In the genomic region with DNA sequence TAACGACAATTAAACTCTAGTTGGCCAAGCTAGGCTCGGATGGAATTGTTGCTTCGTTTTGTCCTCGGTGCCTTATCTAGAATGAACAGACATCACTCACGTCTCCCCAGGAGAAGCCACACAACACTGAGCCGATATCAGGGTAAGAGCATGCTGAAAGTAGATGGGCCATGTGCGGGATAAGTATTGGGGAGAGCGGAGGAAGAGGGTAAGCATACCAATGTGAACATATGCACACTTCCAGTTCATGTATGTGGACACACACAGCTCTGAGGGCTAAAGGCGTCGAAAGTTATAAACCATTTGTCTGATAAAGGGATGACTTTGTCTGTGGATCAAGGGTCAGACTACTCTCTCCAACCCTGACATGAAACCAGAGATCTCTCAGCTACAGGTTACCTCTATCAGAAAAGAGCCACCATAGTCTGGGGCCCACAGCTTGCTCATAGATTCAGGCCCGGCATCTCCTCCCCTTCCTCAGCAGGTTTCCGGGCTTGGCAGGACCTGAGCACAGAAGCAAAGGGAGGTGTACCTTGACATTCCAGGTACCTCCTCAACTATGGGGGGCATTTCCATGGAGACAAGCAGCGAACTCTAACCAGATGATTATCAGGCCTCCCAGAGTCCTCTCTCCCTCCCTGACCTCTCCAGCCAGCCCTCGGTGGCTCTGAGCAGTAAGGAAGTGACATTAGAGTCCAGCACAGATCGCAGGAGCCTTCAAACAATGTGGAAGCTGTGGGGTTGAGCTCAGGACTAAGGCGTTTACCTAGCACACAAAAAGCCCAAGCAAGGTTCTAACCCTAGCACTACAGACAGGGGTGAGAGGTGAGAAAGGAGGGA, we compare ENCODE assay signal across 17 mouse cellular contexts. TPM values are rescaled to one million over a fixed set of nuclear protein-coding genes. Genes with fewer than 3 reads are reported as not detected.
DNase-seq lines count a peak whose midpoint lies in the region; ATAC-seq and TF ChIP-seq lines count a peak whose summit lies in the region.
"Had no signal": no experiment of that assay in that cellular context is flagged by ENCODE, and none has a peak within 500 bp of the region (broad histone marks: within the 10 kb centered on the region; RNA-seq: fewer than 3 reads in every experiment).

No protein-coding gene starts in this region.

- no peak for DNase-seq in heart, postnatal 14 days
- DNase-seq in stomach, postnatal 0 days (ENCODE audit: low spot score), result no peak
- DNase-seq in liver, postnatal 0 days, result no peak
- DNase-seq in frontal cortex, postnatal 25 days (ENCODE audit: low spot score in 2 of 2), result no peak
- no peak for DNase-seq in left cerebral cortex, adult 18-20 months (ENCODE audit: low spot score in 2 of 2)
- DNase-seq: cerebellum, postnatal 14 days; gastrocnemius, postnatal 25 days had no signal

- no peaks in the 10 kb centered on the region for H3K4me1 ChIP-seq in heart, embryonic 11.5 days (ENCODE audit: control insufficient read depth, insufficient read depth, low read length)
- H3K4me1 ChIP-seq in stomach, embryonic 14.5 days (ENCODE audit: control insufficient read depth, insufficient read depth, low read length), result no peaks in the 10 kb centered on the region
- H3K4me1 ChIP-seq in stomach, postnatal 0 days (replicated peaks; ENCODE audit: control insufficient read depth, insufficient read depth), result no peaks in the 10 kb centered on the region
- H3K4me1 ChIP-seq in liver, postnatal 0 days (ENCODE audit: insufficient read depth), result peaks cover 44% of the 10 kb centered on the region
- H3K4me1 ChIP-seq in hindbrain, embryonic 12.5 days, result no peaks in the 10 kb centered on the region

- H3K27ac ChIP-seq in heart, embryonic 11.5 days (ENCODE audit: low read depth, low read length), result peak overlapping the region; percentile 80
- H3K27ac ChIP-seq in stomach, embryonic 14.5 days (ENCODE audit: low read length), result no peak overlapping the region
- H3K27ac ChIP-seq in stomach, postnatal 0 days (replicated peaks), result no peak overlapping the region
- H3K27ac ChIP-seq in liver, postnatal 0 days (ENCODE audit: low read depth), result peak overlapping the region; percentile 82
- H3K27ac ChIP-seq in hindbrain, embryonic 12.5 days, result no peak overlapping the region

- no peaks in the 10 kb centered on the region for H3K9me3 ChIP-seq in heart, embryonic 11.5 days (replicated peaks; ENCODE audit: control insufficient read depth, low read length)
- H3K9me3 ChIP-seq in stomach, embryonic 14.5 days (ENCODE audit: control insufficient read depth, low read depth, low read length), result no peaks in the 10 kb centered on the region
- no peaks in the 10 kb centered on the region for H3K9me3 ChIP-seq in stomach, postnatal 0 days (ENCODE audit: control insufficient read depth, low read length)
- H3K9me3 ChIP-seq in liver, postnatal 0 days (ENCODE audit: low read length), result no peaks in the 10 kb centered on the region
- no peaks in the 10 kb centered on the region for H3K9me3 ChIP-seq in hindbrain, embryonic 12.5 days (replicated peaks)

- WGBS in heart, embryonic 11.5 days (ENCODE audit: insufficient replicate concordance), result 63% methylated on average over 16 of the region's 16 CpGs
- WGBS in stomach, embryonic 14.5 days, result 80% methylated on average over 16 of the region's 16 CpGs
- WGBS in stomach, postnatal 0 days, result 77% methylated on average over 16 of the region's 16 CpGs
- WGBS in liver, postnatal 0 days (ENCODE audit: insufficient replicate concordance), result 49% methylated on average over 16 of the region's 16 CpGs
- 81% methylated on average over 16 of the region's 16 CpGs for WGBS in hindbrain, embryonic 12.5 days

- no peak for TF ChIP-seq EP300 in stomach, postnatal 0 days (optimal IDR thresholded peaks at IDR 0.05)
- TF ChIP-seq EP300 in liver, postnatal 0 days (IDR thresholded peaks at IDR 0.05; ENCODE audit: low read depth), result peak; percentile 97

- peak; percentile 92 for ATAC-seq in heart, embryonic 11.5 days (replicated peaks; ENCODE audit: insufficient number of reproducible peaks, low FRiP score, low TSS enrichment)
- ATAC-seq in stomach, embryonic 14.5 days (ENCODE audit: insufficient number of reproducible peaks, insufficient read depth, low FRiP score, low read depth), result peak; percentile 64; the same call in 1 of the 2 replicates
- no peak for ATAC-seq in stomach, postnatal 0 days (ENCODE audit: low FRiP score, low TSS enrichment)
- peak; percentile 94 for ATAC-seq in liver, postnatal 0 days
- ATAC-seq in hindbrain, embryonic 12.5 days (ENCODE audit: low FRiP score), result no peak
- ATAC-seq: forebrain, embryonic 16.5 days had no signal

- no peaks in the 10 kb centered on the region for H3K27me3 ChIP-seq in heart, embryonic 11.5 days (ENCODE audit: control insufficient read depth, insufficient read depth, low read length)
- no peaks in the 10 kb centered on the region for H3K27me3 ChIP-seq in stomach, embryonic 14.5 days (ENCODE audit: control insufficient read depth, insufficient read depth, low read length)
- H3K27me3 ChIP-seq in stomach, postnatal 0 days (ENCODE audit: control insufficient read depth, insufficient read depth, low read length), result no peaks in the 10 kb centered on the region
- no peaks in the 10 kb centered on the region for H3K27me3 ChIP-seq in liver, postnatal 0 days (ENCODE audit: insufficient read depth, low read length)
- H3K27me3 ChIP-seq in hindbrain, embryonic 12.5 days, result no peaks in the 10 kb centered on the region

- no peak overlapping the region for H3K9ac ChIP-seq in heart, embryonic 11.5 days (ENCODE audit: low read depth, low read length)
- H3K9ac ChIP-seq in stomach, embryonic 14.5 days (replicated peaks; ENCODE audit: low read depth, low read length), result no peak overlapping the region
- no peak overlapping the region for H3K9ac ChIP-seq in stomach, postnatal 0 days (ENCODE audit: low read length)
- peak overlapping the region; percentile 30; the same call in 1 of the 2 replicates for H3K9ac ChIP-seq in liver, postnatal 0 days (replicated peaks)
- no peak overlapping the region for H3K9ac ChIP-seq in hindbrain, embryonic 12.5 days

- no peak for TF ChIP-seq CTCF in stomach, postnatal 0 days (IDR thresholded peaks at IDR 0.05; ENCODE audit: low read depth)
- no peak for TF ChIP-seq CTCF in liver, postnatal 0 days (IDR thresholded peaks at IDR 0.05; ENCODE audit: low read depth)

- intact Hi-C loops in heart, postnatal 14 days (cut with DNase I), result no loop called here

- peak overlapping the region; percentile 25; the same call in 1 of the 2 replicates for H3K4me2 ChIP-seq in heart, embryonic 11.5 days
- no peak overlapping the region for H3K4me2 ChIP-seq in stomach, embryonic 14.5 days (replicated peaks; ENCODE audit: low read depth, low read length)
- no peak overlapping the region for H3K4me2 ChIP-seq in stomach, postnatal 0 days (replicated peaks; ENCODE audit: low read depth)
- H3K4me2 ChIP-seq in liver, postnatal 0 days (ENCODE audit: low read depth, low read length), result peak overlapping the region; percentile 62
- H3K4me2 ChIP-seq in hindbrain, embryonic 12.5 days (replicated peaks), result no peak overlapping the region

- no peak overlapping the region for H3K4me3 ChIP-seq in heart, embryonic 11.5 days (ENCODE audit: low read depth, low read length)
- H3K4me3 ChIP-seq in stomach, embryonic 14.5 days (ENCODE audit: low read depth, low read length), result no peak overlapping the region
- no peak overlapping the region for H3K4me3 ChIP-seq in stomach, postnatal 0 days (ENCODE audit: low read depth, low read length)
- no peak overlapping the region for H3K4me3 ChIP-seq in liver, postnatal 0 days (ENCODE audit: low read depth, low read length)
- no peak overlapping the region for H3K4me3 ChIP-seq in hindbrain, embryonic 12.5 days

- no peaks in the 10 kb centered on the region for H3K36me3 ChIP-seq in heart, embryonic 11.5 days (ENCODE audit: control insufficient read depth, insufficient read depth, low read length)
- no peaks in the 10 kb centered on the region for H3K36me3 ChIP-seq in stomach, embryonic 14.5 days (ENCODE audit: control insufficient read depth, insufficient read depth, low read length)
- H3K36me3 ChIP-seq in stomach, postnatal 0 days (ENCODE audit: control insufficient read depth, insufficient read depth, low read length), result no peaks in the 10 kb centered on the region
- no peaks in the 10 kb centered on the region for H3K36me3 ChIP-seq in liver, postnatal 0 days (replicated peaks; ENCODE audit: insufficient read depth, low read length)
- H3K36me3 ChIP-seq in hindbrain, embryonic 12.5 days, result no peaks in the 10 kb centered on the region

RNA-seq across cellular contexts. Expression of a gene that starts 10.3 kb away (rescaled TPM):
- 3.7 and 7.3 TPM in 2 replicates for polyA plus RNA-seq in heart, embryonic 11.5 days (2014; fragmentation: Nextera tagmentation; extraction: Ambion mirVana)
- total RNA-seq in heart, postnatal 14 days (2021), result under 1 TPM; 0.88 to 0.91 TPM
- polyA plus RNA-seq in stomach, embryonic 14.5 days (2014; fragmentation: Nextera tagmentation; extraction: Ambion mirVana), result 27.3 and 36.0 TPM in 2 replicates
- polyA plus RNA-seq in stomach, postnatal 0 days (2015; fragmentation: Nextera tagmentation; extraction: Ambion mirVana), result 202 and 227 TPM in 2 replicates
- polyA plus RNA-seq in liver, postnatal 0 days (2015; fragmentation: Nextera tagmentation; extraction: Ambion mirVana), result 7.3 and 10.7 TPM in 2 replicates
- total RNA-seq in left cerebral cortex, adult 18-20 months (2021), result not detected
- 0.77 and 0.97 TPM in 2 replicates for polyA plus RNA-seq in hindbrain, embryonic 12.5 days (2016; fragmentation: Nextera tagmentation; extraction: Ambion mirVana)
- total RNA-seq: gastrocnemius, postnatal 25 days; layer of hippocampus, adult 18-20 months; left cerebral cortex, adult 8-10 months; liver, adult 2 months had no signal
- polyA plus RNA-seq: liver, adult 2 months had no signal

RNA-seq across cellular contexts. Expression of a gene that starts 36.6 kb away (rescaled TPM):
- polyA plus RNA-seq in heart, embryonic 11.5 days (2014; fragmentation: Nextera tagmentation; extraction: Ambion mirVana), result 13.5 and 17.1 TPM in 2 replicates
- total RNA-seq in heart, postnatal 14 days (2021), result 10 to 100 TPM; 16.3 to 16.8 TPM
- polyA plus RNA-seq in stomach, embryonic 14.5 days (2014; fragmentation: Nextera tagmentation; extraction: Ambion mirVana), result 22.5 and 26.1 TPM in 2 replicates
- 9.5 and 10.9 TPM in 2 replicates for polyA plus RNA-seq in stomach, postnatal 0 days (2015; fragmentation: Nextera tagmentation; extraction: Ambion mirVana)
- polyA plus RNA-seq in liver, postnatal 0 days (2015; fragmentation: Nextera tagmentation; extraction: Ambion mirVana), result 4.3 and 4.7 TPM in 2 replicates
- total RNA-seq in left cerebral cortex, adult 18-20 months (2021), result 10 to 100 TPM; 94.2 to 94.3 TPM
- 29.0 and 33.6 TPM in 2 replicates for polyA plus RNA-seq in hindbrain, embryonic 12.5 days (2016; fragmentation: Nextera tagmentation; extraction: Ambion mirVana)

RNA-seq across cellular contexts. Expression of a gene that starts 39.7 kb away (rescaled TPM):
- polyA plus RNA-seq in heart, embryonic 11.5 days (2014; fragmentation: Nextera tagmentation; extraction: Ambion mirVana), result 0.14 and 0.20 TPM in 2 replicates
- total RNA-seq in heart, postnatal 14 days (2021), result 10 to 100 TPM; 38.2 to 43.8 TPM
- polyA plus RNA-seq in stomach, embryonic 14.5 days (2014; fragmentation: Nextera tagmentation; extraction: Ambion mirVana), result 0.22 and 0.43 TPM in 2 replicates
- polyA plus RNA-seq in stomach, postnatal 0 days (2015; fragmentation: Nextera tagmentation; extraction: Ambion mirVana), result 0.39 and 0.47 TPM in 2 replicates
- 2.1 and 2.3 TPM in 2 replicates for polyA plus RNA-seq in liver, postnatal 0 days (2015; fragmentation: Nextera tagmentation; extraction: Ambion mirVana)
- total RNA-seq in left cerebral cortex, adult 18-20 months (2021), result not detected
- polyA plus RNA-seq in hindbrain, embryonic 12.5 days (2016; fragmentation: Nextera tagmentation; extraction: Ambion mirVana), result not detected in 2 replicates
- total RNA-seq: left cerebral cortex, adult 8-10 months; megakaryocyte, adult 5-6 weeks; neutrophil, adult 5-6 weeks had no signal
- polyA plus RNA-seq: brain, embryonic 14.5 days; forebrain, embryonic 16.5 days had no signal

RNA-seq across cellular contexts. Expression of a gene that starts 47.9 kb away (rescaled TPM):
- 75.0 and 75.7 TPM in 2 replicates for polyA plus RNA-seq in heart, embryonic 11.5 days (2014; fragmentation: Nextera tagmentation; extraction: Ambion mirVana)
- total RNA-seq in heart, postnatal 14 days (2021), result 100 to 1,000 TPM; 121 to 132 TPM
- 85.7 and 87.5 TPM in 2 replicates for polyA plus RNA-seq in stomach, embryonic 14.5 days (2014; fragmentation: Nextera tagmentation; extraction: Ambion mirVana)
- polyA plus RNA-seq in stomach, postnatal 0 days (2015; fragmentation: Nextera tagmentation; extraction: Ambion mirVana), result 76.3 and 89.0 TPM in 2 replicates
- polyA plus RNA-seq in liver, postnatal 0 days (2015; fragmentation: Nextera tagmentation; extraction: Ambion mirVana), result 39.4 and 43.9 TPM in 2 replicates
- total RNA-seq in left cerebral cortex, adult 18-20 months (2021), result 10 to 100 TPM; 85.2 to 88.4 TPM
- polyA plus RNA-seq in hindbrain, embryonic 12.5 days (2016; fragmentation: Nextera tagmentation; extraction: Ambion mirVana), result 101 and 113 TPM in 2 replicates

Comparison
In these comparisons a context has a peak if more than half of its experiments do, and no peak if none do; other contexts are left out.
1. ATAC-seq: peak in heart, embryonic 11.5 days (single experiment), stomach, embryonic 14.5 days (single experiment) and liver, postnatal 0 days (single experiment); none in stomach, postnatal 0 days (single experiment) and hindbrain, embryonic 12.5 days (single experiment).
2. H3K27ac ChIP-seq: peak in heart, embryonic 11.5 days (single experiment) and liver, postnatal 0 days (single experiment); none in stomach, embryonic 14.5 days (single experiment), stomach, postnatal 0 days (single experiment) and hindbrain, embryonic 12.5 days (single experiment).
3. H3K4me2 ChIP-seq: peak in heart, embryonic 11.5 days (single experiment) and liver, postnatal 0 days (single experiment); none in stomach, embryonic 14.5 days (single experiment), stomach, postnatal 0 days (single experiment) and hindbrain, embryonic 12.5 days (single experiment).